Mouse (Mus musculus) 3T3-L1 (cell line): Measurements from ENCODE around the gene Tnfsf8.

ENCODE experiments used
- DNase-seq: peaks from one replicate; pipeline ENCODE4 v3.0.0-alpha.2; 2015; ENCODE audit warnings: low read depth, low spot score

The Tnfsf8 gene

GRCm38 (mm10) chr4:63842278-63842677 lies 18.9 kb downstream of the Tnfsf8 start:
- no peak for DNase-seq

- peak; percentile 29 for DNase-seq
Measured at GRCm38 (mm10) chr4:63840457-63840856, 20.7 kb downstream of the Tnfsf8 start.

DNA sequence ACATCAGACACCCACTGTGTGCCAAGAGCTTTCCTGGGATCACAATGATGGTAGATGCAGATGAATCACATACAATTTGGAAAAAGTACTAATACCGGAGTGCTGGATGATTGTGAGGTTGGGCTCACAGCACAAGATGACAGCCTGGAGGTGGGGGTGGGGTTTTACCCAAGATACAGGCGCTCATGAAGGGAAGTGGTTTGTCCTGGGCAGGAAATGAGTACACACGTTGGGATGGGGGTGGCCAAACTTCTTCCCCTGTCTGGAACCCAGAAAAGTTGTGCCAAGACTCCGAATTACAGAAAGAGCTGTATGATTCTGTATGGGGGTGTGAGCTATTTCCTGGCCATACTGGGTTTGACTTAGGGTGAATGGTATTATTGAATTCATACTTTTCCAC lies 38.0 kb downstream of the Tnfsf8 start:
- no peak for DNase-seq

DNA sequence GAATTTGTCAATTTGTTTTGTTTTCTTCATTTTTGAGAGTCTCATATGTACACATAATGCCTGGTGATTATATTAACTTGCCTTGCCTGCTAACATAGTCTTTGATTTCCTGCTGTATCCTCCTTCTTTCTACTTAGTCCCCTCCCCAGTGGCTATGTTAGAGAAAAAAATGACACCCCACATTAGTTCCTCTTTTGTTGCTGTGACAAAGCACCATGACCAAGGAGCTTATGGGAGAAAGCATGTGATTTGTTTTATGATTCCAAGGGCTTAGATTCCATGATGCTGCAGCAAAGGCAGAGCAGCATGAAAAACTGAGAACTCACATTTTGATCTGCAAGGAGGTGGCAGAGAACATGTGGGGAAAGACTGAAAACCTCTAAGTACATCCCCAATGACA lies 43.6 kb downstream of the Tnfsf8 start:
- no peak for DNase-seq

- DNase-seq: no peak
Measured at GRCm38 (mm10) chr4:63815668-63816067, 45.5 kb downstream of the Tnfsf8 start.

GRCm38 (mm10) chr4:63798083-63798482 lies 63.1 kb downstream of the Tnfsf8 start:
- peak; percentile 86 for DNase-seq

DNA sequence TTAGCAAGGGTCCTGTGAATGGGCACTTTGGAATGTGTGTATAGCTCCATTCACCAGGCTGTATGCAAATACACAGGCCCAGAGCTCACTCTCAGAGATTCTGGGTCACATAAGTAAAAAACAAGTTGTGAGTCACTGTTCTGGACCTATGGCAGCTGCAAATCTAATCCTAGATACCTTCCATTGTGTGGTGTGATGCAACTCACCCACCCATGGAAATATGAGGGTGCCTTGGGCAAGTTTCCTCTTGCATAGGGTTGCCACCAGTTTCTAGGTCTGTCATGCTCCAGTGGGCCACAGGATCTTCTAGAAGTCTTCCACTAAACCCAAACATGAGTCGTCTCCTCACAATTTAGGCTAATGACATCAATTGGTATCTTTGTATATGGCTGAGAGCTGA lies 64.6 kb downstream of the Tnfsf8 start:
- peak; percentile 11 for DNase-seq

GRCm38 (mm10) chr4:63792328-63792727 lies 68.8 kb downstream of the Tnfsf8 start:
- DNase-seq: no peak

GRCm38 (mm10) chr4:63785466-63785865 lies 75.7 kb downstream of the Tnfsf8 start:
- DNase-seq: peak; percentile 70

DNA sequence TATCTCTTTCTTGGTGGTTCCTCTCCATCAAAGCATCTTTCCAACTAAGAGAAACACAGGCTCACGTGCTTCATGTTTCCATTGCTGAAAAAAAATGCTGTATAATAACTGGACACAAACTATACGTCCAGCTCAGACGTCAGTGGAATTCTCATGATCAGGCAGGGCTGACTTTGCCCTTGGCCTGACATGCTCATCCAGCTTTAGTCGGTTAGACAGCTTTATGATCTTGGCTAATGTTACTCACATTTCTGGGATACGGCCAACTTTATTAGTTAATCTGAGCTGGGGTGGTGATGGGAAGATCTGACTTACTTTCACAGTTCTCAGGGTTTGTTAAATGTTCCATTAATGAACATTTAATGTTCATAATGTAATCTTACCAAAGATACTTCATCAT lies 77.3 kb downstream of the Tnfsf8 start:
- no peak for DNase-seq

DNA sequence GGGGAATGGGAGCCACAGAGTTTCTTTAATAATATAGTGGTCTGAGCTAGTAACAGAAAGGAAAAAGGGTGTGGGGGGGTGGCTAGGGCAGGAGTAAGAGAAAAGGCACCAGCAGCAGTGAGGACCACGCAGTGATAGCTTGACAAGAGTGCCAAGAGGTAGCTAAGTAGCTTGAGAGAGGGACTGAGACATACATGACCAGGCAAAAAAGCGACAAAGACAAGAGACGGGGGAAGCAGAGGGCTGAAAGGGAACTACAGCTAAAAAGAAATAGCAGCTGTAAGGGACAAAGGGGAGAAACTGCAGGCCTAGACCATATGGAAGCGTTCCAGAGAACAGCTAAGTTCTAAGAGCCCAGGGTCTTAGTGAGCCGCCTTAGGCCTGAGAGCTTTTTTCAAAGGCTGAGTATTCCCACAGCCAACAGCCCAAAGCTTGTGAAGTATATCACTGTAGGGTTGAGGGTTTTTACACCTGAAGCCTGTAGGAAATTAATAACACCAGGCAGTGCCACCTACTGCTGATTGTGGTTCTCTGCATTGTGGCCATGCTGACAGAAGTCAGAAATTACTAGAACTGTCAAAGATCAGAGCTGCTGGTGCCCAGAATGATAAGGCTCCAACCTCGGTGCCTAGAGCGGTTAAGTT lies 78.1 kb downstream of the Tnfsf8 start:
- no peak for DNase-seq
